Mouse (Mus musculus) midbrain, embryonic 14.5 days (tissue): ENCODE measurements at regions not wholly inside any gene's neighbourhood (a gene's known extent, or its start where the extent isn't known, plus 50 kb on each side); places are given as distances from the start of the nearest gene placed in this dataset.

Experiments
- ATAC-seq: fragments of 200-750 bp; cut with Nextera tagmentation; 2 replicates; pipeline ENCODE4 v1.8.0; 2017; ENCODE audit warnings: moderate number of reproducible peaks, moderate library complexity; ENCODE audit not compliant: low FRiP score, low TSS enrichment
- DNase-seq: peaks from one replicate; pipeline ENCODE4 v3.0.0-alpha.2; 2015
- H3K27ac ChIP-seq: fragments of 300-500 bp; sonication (generic); replicated peaks from 2 replicates; pipeline ENCODE4 v1.5.1; 2014; ENCODE audit warnings: mild to moderate bottlenecking, low read depth, low read length, moderate library complexity
- H3K27me3 ChIP-seq: fragments of 300-500 bp; sonication (generic); 2 replicates; pipeline ENCODE4 v1.6.1; 2014; ENCODE audit warnings: low read length, control low read depth, mixed read lengths; ENCODE audit not compliant: control insufficient read depth, insufficient read depth
- H3K36me3 ChIP-seq: fragments of 300-500 bp; sonication (generic); 2 replicates; pipeline ENCODE4 v1.6.1; 2014; ENCODE audit warnings: low read length, control low read depth; ENCODE audit not compliant: control insufficient read depth, insufficient read depth
- H3K4me1 ChIP-seq: fragments of 300-500 bp; sonication (generic); 2 replicates; pipeline ENCODE4 v1.6.1; 2014; ENCODE audit warnings: mild to moderate bottlenecking, antibody characterized with exemption, low read length, control low read depth; ENCODE audit not compliant: control insufficient read depth, insufficient read depth
- H3K4me2 ChIP-seq: fragments of 300-500 bp; sonication (generic); 2 replicates; pipeline ENCODE4 v1.6.1; 2014; ENCODE audit warnings: mild to moderate bottlenecking, low read length, moderate library complexity
- H3K4me3 ChIP-seq: fragments of 300-500 bp; sonication (generic); replicated peaks from 2 replicates; pipeline ENCODE4 v1.5.1; 2014; ENCODE audit warnings: low read depth, low read length
- H3K9ac ChIP-seq: fragments of 300-500 bp; sonication (generic); replicated peaks from 2 replicates; pipeline ENCODE4 v1.6.1; 2014; ENCODE audit warnings: mild to moderate bottlenecking, low read length, moderate library complexity
- H3K9me3 ChIP-seq: fragments of 300-500 bp; sonication (generic); 2 replicates; pipeline ENCODE4 v1.6.1; 2016; ENCODE audit warnings: low read length, control low read depth, mixed read lengths; ENCODE audit not compliant: control insufficient read depth
- WGBS: fragments of 180-500 bp; shearing (Covaris S2); extraction: QIAGEN DNeasy Blood & Tissue Kit; methylation state at CpG from one replicate; pipeline ENCODE4 v1.1.7; 2014; 5-methylcytosine and 5-hydroxymethylcytosine counted together

GRCm38 (mm10) chr1:144405031-144405430, 156.0 kb upstream of the Rgs1 start:
- no peaks in the 10 kb centered on the region for H3K9me3 ChIP-seq
- no peak overlapping the region for H3K4me3 ChIP-seq
- H3K4me1 ChIP-seq, result no peaks in the 10 kb centered on the region
- WGBS, result 76% methylated on average over 3 of the region's 3 CpGs
- H3K4me2 ChIP-seq, result no peak overlapping the region
- no peak overlapping the region for H3K9ac ChIP-seq
- no peak for DNase-seq
- H3K27ac ChIP-seq, result no peak overlapping the region
- no peak for ATAC-seq
- no peaks in the 10 kb centered on the region for H3K27me3 ChIP-seq
- no peaks in the 10 kb centered on the region for H3K36me3 ChIP-seq

GRCm38 (mm10) chr1:144379991-144380594, 131.1 kb upstream of the Rgs1 start:
- Histone ChIP-seq H3K9ac (no peak overlapping the region), H3K36me3 (no peaks in the 10 kb centered on the region), H3K4me2 (no peak overlapping the region), H3K9me3 (no peaks in the 10 kb centered on the region), H3K4me1 (no peaks in the 10 kb centered on the region), H3K4me3 (no peak overlapping the region), H3K27me3 (no peaks in the 10 kb centered on the region), H3K27ac (no peak overlapping the region)
- ATAC-seq (no peak; the same call in 1 of the 2 replicates), DNase-seq (peak; percentile 91)
- WGBS, result 43% methylated on average over 3 of the region's 3 CpGs

GRCm38 (mm10) chr1:144374121-144374520, 125.1 kb upstream of the Rgs1 start:
- Histone ChIP-seq H3K27ac (no peak overlapping the region), H3K4me3 (no peak overlapping the region), H3K9me3 (no peaks in the 10 kb centered on the region), H3K4me2 (no peak overlapping the region), H3K4me1 (no peaks in the 10 kb centered on the region), H3K36me3 (no peaks in the 10 kb centered on the region), H3K9ac (no peak overlapping the region), H3K27me3 (no peaks in the 10 kb centered on the region)
- no peak for DNase-seq
- ATAC-seq, result no peak

GRCm38 (mm10) chr1:144367492-144367891, 118.5 kb upstream of the Rgs1 start:
- Histone ChIP-seq H3K27ac (no peak overlapping the region), H3K9ac (no peak overlapping the region), H3K4me2 (no peak overlapping the region), H3K36me3 (no peaks in the 10 kb centered on the region), H3K4me3 (no peak overlapping the region), H3K9me3 (no peaks in the 10 kb centered on the region), H3K4me1 (no peaks in the 10 kb centered on the region), H3K27me3 (no peaks in the 10 kb centered on the region)
- 91% methylated on average over 3 of the region's 3 CpGs for WGBS
- ATAC-seq, result no peak
- DNase-seq, result no peak

GRCm38 (mm10) chr1:144355560-144356310, 106.7 kb upstream of the Rgs1 start:
- Histone ChIP-seq H3K9ac (no peak overlapping the region), H3K4me3 (no peak overlapping the region), H3K4me2 (no peak overlapping the region), H3K4me1 (no peaks in the 10 kb centered on the region), H3K36me3 (no peaks in the 10 kb centered on the region), H3K27ac (no peak overlapping the region), H3K9me3 (no peaks in the 10 kb centered on the region), H3K27me3 (no peaks in the 10 kb centered on the region)
- DNase-seq (no peak), ATAC-seq (no peak)
- WGBS, result 90% methylated on average over 4 of the region's 4 CpGs

GRCm38 (mm10) chr1:144355041-144355440, 106.0 kb upstream of the Rgs1 start:
- ATAC-seq, result no peak
- Histone ChIP-seq H3K27ac (no peak overlapping the region), H3K4me1 (no peaks in the 10 kb centered on the region), H3K27me3 (no peaks in the 10 kb centered on the region), H3K9me3 (no peaks in the 10 kb centered on the region), H3K4me2 (no peak overlapping the region), H3K36me3 (no peaks in the 10 kb centered on the region), H3K9ac (no peak overlapping the region), H3K4me3 (no peak overlapping the region)
- DNase-seq, result no peak
- WGBS, result 92% methylated on average over 3 of the region's 3 CpGs

GRCm38 (mm10) chr1:144353320-144353719, 104.3 kb upstream of the Rgs1 start:
- no peak for ATAC-seq
- Histone ChIP-seq H3K9ac (no peak overlapping the region), H3K36me3 (no peaks in the 10 kb centered on the region), H3K4me1 (no peaks in the 10 kb centered on the region), H3K27me3 (no peaks in the 10 kb centered on the region), H3K27ac (no peak overlapping the region), H3K4me3 (no peak overlapping the region), H3K9me3 (no peaks in the 10 kb centered on the region), H3K4me2 (no peak overlapping the region)
- DNase-seq, result peak; percentile 41

- Histone ChIP-seq H3K9me3 (no peaks in the 10 kb centered on the region), H3K27ac (no peak overlapping the region), H3K9ac (no peak overlapping the region), H3K4me2 (no peak overlapping the region), H3K36me3 (no peaks in the 10 kb centered on the region), H3K27me3 (no peaks in the 10 kb centered on the region), H3K4me3 (no peak overlapping the region), H3K4me1 (no peaks in the 10 kb centered on the region)
- DNase-seq, result no peak
- 95% methylated on average over 1 of the region's 1 CpGs for WGBS
- no peak for ATAC-seq
Measured at GRCm38 (mm10) chr1:144343820-144344219, 94.8 kb upstream of the Rgs1 start.

- H3K27ac ChIP-seq, result no peak overlapping the region
- no peaks in the 10 kb centered on the region for H3K9me3 ChIP-seq
- no peaks in the 10 kb centered on the region for H3K27me3 ChIP-seq
- H3K9ac ChIP-seq, result no peak overlapping the region
- DNase-seq (no peak), ATAC-seq (no peak)
- 80% methylated on average over 5 of the region's 5 CpGs for WGBS
- H3K4me1 ChIP-seq, result no peaks in the 10 kb centered on the region
- no peaks in the 10 kb centered on the region for H3K36me3 ChIP-seq
- no peak overlapping the region for H3K4me3 ChIP-seq
- no peak overlapping the region for H3K4me2 ChIP-seq
Measured at GRCm38 (mm10) chr1:144343299-144343698, 94.3 kb upstream of the Rgs1 start.
